Mouse (Mus musculus): ENCODE measurements around the gene Kcnab1. TPM values are rescaled to one million over a fixed set of nuclear protein-coding genes. Genes with fewer than 3 reads are reported as not detected.
A peak's percentile ranks its signal among the peaks of the same experiment; 100 is the strongest.

Kcnab1 gene
- polyA plus RNA-seq, 1 experiment from 2014 or later = 3.3 TPM

- Histone ChIP-seq H3K36me3 (no peaks in the 10 kb centered on the region), H3K9ac (no peak overlapping the region), H3K27me3 (replicated peaks) (no peaks in the 10 kb centered on the region), H3K4me1 (replicated peaks) (no peaks in the 10 kb centered on the region), H3K9me3 (replicated peaks) (no peaks in the 10 kb centered on the region), H3K27ac (ENCODE audit: poor library complexity, severe bottlenecking) (no peak overlapping the region), H3K4me2 (no peak overlapping the region), H3K4me3 (no peak overlapping the region)
- WGBS = 33% methylated on average over 10 of the region's 10 CpGs
- ATAC-seq (ENCODE audit: insufficient number of reproducible peaks, low FRiP score) = no peak
Observed at GRCm38 (mm10) chr3:65317876-65318537, 208.8 kb downstream of the Kcnab1 start.

DNA sequence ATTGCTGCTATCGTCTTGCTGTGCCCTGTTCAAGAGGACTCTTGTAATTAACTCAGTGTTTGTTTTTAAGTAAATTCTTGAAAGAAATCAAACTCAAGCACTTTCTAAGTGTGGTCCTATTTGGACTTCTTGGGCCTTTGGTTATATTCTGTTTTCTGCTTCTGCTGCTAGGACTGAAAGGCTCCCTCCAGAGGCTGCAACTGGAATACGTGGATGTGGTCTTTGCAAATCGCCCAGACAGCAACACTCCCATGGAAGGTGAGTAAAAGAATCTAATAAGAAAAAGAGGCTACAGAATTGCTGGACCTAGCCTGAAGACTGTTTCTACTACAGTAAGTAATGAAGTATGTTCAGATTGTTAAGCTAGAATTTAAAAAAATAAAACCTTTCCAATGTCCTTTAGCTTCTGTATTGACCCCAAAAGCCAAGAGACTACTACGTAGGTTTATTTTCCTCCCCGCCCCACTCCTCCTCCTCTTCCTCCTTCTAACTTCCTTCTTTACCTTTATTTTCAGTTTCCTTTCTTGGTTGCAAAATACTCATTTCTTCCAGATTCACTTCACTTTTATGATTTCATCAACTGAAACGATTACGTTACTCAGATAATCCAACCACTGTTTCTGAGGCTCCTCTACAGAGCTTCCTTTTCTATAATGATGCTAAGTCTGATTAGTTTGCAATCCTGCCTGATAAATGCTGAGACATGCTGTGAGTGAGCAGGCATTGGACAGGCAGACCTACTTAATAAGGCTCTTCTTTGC is 210.2 kb downstream of the Kcnab1 start:
- 68% methylated on average over 7 of the region's 7 CpGs for WGBS
- no peaks in the 10 kb centered on the region for H3K36me3 ChIP-seq
- no peak overlapping the region for H3K27ac ChIP-seq (ENCODE audit: poor library complexity, severe bottlenecking)
- no peak overlapping the region for H3K4me2 ChIP-seq
- H3K4me3 ChIP-seq = no peak overlapping the region
- no peaks in the 10 kb centered on the region for H3K27me3 ChIP-seq (replicated peaks)
- H3K4me1 ChIP-seq (replicated peaks) = no peaks in the 10 kb centered on the region
- no peak overlapping the region for H3K9ac ChIP-seq
- no peaks in the 10 kb centered on the region for H3K9me3 ChIP-seq (replicated peaks)
- no peak for ATAC-seq (ENCODE audit: insufficient number of reproducible peaks, low FRiP score)

DNA sequence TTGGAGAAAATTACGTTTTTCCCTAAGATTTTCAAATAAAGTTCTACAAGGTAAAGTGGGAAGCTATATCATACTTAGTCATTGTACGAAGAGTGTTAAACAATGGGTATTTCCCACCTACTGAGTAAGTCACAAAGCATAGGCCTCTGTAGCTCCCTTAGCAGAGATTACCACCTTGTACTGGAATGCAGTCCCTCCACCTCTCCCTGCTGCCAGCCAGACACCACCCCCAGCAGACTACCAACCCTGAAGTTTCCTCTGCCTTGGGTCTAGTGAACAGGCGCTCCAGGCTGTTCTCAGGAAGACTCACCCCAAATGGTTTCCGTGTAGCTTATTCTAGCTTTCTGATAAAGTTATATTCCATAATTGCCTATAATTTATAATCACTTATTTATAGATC is 211.8 kb downstream of the Kcnab1 start:
- no peak overlapping the region for H3K4me3 ChIP-seq
- H3K9me3 ChIP-seq (replicated peaks) = no peaks in the 10 kb centered on the region
- no peak overlapping the region for H3K9ac ChIP-seq
- H3K27me3 ChIP-seq (replicated peaks) = no peaks in the 10 kb centered on the region
- no peak overlapping the region for H3K27ac ChIP-seq (ENCODE audit: poor library complexity, severe bottlenecking)
- no peaks in the 10 kb centered on the region for H3K4me1 ChIP-seq (replicated peaks)
- ATAC-seq (ENCODE audit: insufficient number of reproducible peaks, low FRiP score) = no peak
- 77% methylated on average over 4 of the region's 4 CpGs for WGBS
- no peak overlapping the region for H3K4me2 ChIP-seq
- no peaks in the 10 kb centered on the region for H3K36me3 ChIP-seq

- H3K27ac ChIP-seq (ENCODE audit: poor library complexity, severe bottlenecking) = no peak overlapping the region
- H3K9me3 ChIP-seq (replicated peaks) = no peaks in the 10 kb centered on the region
- H3K36me3 ChIP-seq = no peaks in the 10 kb centered on the region
- H3K4me3 ChIP-seq = no peak overlapping the region
- H3K4me1 ChIP-seq (replicated peaks) = no peaks in the 10 kb centered on the region
- no peak overlapping the region for H3K9ac ChIP-seq
- ATAC-seq (ENCODE audit: insufficient number of reproducible peaks, low FRiP score) = no peak
- no peak overlapping the region for H3K4me2 ChIP-seq
- no peaks in the 10 kb centered on the region for H3K27me3 ChIP-seq (replicated peaks)
- WGBS = 86% methylated on average over 14 of the region's 14 CpGs
Observed at GRCm38 (mm10) chr3:65321981-65322779, 213.0 kb downstream of the Kcnab1 start.

DNA sequence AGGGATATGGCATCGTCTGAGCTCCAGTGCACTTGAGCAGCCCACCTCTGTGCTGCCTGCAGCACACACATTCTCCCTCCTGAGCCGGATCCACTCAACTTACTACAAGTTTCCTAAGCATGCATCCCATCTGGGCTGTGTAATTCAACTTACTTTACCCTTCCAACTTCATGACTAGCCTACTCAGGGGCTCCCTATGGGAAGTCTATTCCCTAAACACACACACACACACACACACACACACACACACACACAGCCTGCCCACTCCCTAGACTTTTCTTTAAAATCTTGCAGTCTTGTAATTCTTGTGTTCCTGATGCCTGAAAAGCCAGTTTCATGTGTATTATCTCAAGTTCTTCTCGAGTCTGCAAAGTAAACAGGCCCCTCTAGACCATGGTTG is 216.1 kb downstream of the Kcnab1 start:
- no peak overlapping the region for H3K27ac ChIP-seq (ENCODE audit: poor library complexity, severe bottlenecking)
- 65% methylated on average over 3 of the region's 3 CpGs for WGBS
- no peak overlapping the region for H3K4me2 ChIP-seq
- no peaks in the 10 kb centered on the region for H3K9me3 ChIP-seq (replicated peaks)
- no peak overlapping the region for H3K4me3 ChIP-seq
- no peaks in the 10 kb centered on the region for H3K4me1 ChIP-seq (replicated peaks)
- no peaks in the 10 kb centered on the region for H3K36me3 ChIP-seq
- H3K9ac ChIP-seq = no peak overlapping the region
- no peak for ATAC-seq (ENCODE audit: insufficient number of reproducible peaks, low FRiP score)
- no peaks in the 10 kb centered on the region for H3K27me3 ChIP-seq (replicated peaks)

GRCm38 (mm10) chr3:65328814-65329213 is 219.6 kb downstream of the Kcnab1 start:
- ATAC-seq (ENCODE audit: insufficient number of reproducible peaks, low FRiP score) = no peak
- H3K4me3 ChIP-seq = no peak overlapping the region
- no peaks in the 10 kb centered on the region for H3K27me3 ChIP-seq (replicated peaks)
- H3K36me3 ChIP-seq = no peaks in the 10 kb centered on the region
- 51% methylated on average over 4 of the region's 4 CpGs for WGBS
- no peaks in the 10 kb centered on the region for H3K4me1 ChIP-seq (replicated peaks)
- H3K9ac ChIP-seq = no peak overlapping the region
- H3K4me2 ChIP-seq = no peak overlapping the region
- H3K9me3 ChIP-seq (replicated peaks) = no peaks in the 10 kb centered on the region
- no peak overlapping the region for H3K27ac ChIP-seq (ENCODE audit: poor library complexity, severe bottlenecking)

GRCm38 (mm10) chr3:65337835-65338464 is 228.8 kb downstream of the Kcnab1 start:
- H3K4me3 ChIP-seq = no peak overlapping the region
- no peak overlapping the region for H3K4me2 ChIP-seq
- no peaks in the 10 kb centered on the region for H3K4me1 ChIP-seq (replicated peaks)
- 81% methylated on average over 10 of the region's 10 CpGs for WGBS
- no peaks in the 10 kb centered on the region for H3K27me3 ChIP-seq (replicated peaks)
- no peak for ATAC-seq (ENCODE audit: insufficient number of reproducible peaks, low FRiP score)
- no peaks in the 10 kb centered on the region for H3K9me3 ChIP-seq (replicated peaks)
- no peak overlapping the region for H3K27ac ChIP-seq (ENCODE audit: poor library complexity, severe bottlenecking)
- H3K9ac ChIP-seq = no peak overlapping the region
- no peaks in the 10 kb centered on the region for H3K36me3 ChIP-seq

DNA sequence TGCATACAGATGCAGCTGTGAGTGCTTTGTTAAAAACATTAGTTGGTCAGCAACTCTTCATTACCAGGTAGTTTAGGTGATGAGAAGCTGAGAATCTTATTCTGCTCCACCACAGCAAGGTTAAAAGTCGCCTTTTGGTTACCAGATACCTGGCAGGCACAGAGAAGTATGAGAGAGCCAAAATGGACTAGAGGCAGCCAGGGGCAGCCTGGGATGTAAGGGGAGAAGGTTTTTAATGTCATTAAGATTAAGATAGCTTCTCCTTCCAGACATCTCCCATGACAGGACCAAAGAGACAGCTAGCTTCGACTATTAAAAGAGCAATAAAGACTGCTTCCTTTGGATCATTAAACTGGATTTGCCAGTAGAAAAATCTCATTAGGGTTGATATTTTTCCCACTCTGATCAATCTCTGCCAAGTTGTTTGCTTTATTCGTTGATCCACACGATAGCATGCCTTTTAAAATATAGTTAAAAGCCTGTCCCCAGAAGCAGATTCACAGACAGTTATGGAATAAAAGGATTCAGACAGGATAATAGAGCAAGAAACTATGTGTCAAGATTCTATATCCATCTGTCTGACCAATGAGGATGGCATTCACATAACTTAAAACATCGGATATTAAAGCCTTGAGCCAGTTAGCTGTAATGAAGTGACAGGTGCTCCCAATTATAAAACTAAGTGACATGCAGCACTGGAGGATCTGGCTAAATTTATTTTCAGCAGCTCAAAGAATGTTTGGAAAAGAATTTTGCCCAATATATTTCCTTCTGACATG is 231.2 kb downstream of the Kcnab1 start:
- no peak overlapping the region for H3K9ac ChIP-seq
- no peaks in the 10 kb centered on the region for H3K36me3 ChIP-seq
- no peaks in the 10 kb centered on the region for H3K27me3 ChIP-seq (replicated peaks)
- H3K4me1 ChIP-seq (replicated peaks) = no peaks in the 10 kb centered on the region
- H3K27ac ChIP-seq (ENCODE audit: poor library complexity, severe bottlenecking) = no peak overlapping the region
- 77% methylated on average over 5 of the region's 5 CpGs for WGBS
- no peak for ATAC-seq (ENCODE audit: insufficient number of reproducible peaks, low FRiP score)
- H3K9me3 ChIP-seq (replicated peaks) = no peaks in the 10 kb centered on the region
- no peak overlapping the region for H3K4me3 ChIP-seq
- no peak overlapping the region for H3K4me2 ChIP-seq

DNA sequence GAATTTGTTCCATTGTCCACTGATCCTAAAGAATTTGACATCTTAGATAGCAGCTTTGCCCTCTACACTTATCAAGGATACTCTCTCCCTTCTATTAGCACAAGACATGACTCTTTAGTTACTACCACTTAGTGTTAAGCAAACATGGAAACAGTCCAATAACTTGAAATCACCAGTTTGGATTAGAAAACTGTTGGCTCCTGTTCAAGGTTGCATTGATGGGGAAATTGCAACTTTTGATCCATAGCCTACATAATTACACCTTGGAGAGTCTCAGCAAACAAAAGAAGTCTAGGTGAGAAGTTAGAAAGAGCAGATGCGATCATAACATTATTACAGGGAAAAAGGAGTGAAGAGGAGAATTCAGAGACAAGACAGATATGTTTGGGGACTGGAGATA is 237.0 kb downstream of the Kcnab1 start:
- WGBS = 87% methylated on average over 1 of the region's 1 CpGs
- no peak overlapping the region for H3K4me3 ChIP-seq
- ATAC-seq (ENCODE audit: insufficient number of reproducible peaks, low FRiP score) = no peak
- H3K9ac ChIP-seq = no peak overlapping the region
- H3K36me3 ChIP-seq = no peaks in the 10 kb centered on the region
- H3K4me2 ChIP-seq = no peak overlapping the region
- no peaks in the 10 kb centered on the region for H3K9me3 ChIP-seq (replicated peaks)
- H3K27me3 ChIP-seq (replicated peaks) = no peaks in the 10 kb centered on the region
- no peaks in the 10 kb centered on the region for H3K4me1 ChIP-seq (replicated peaks)
- H3K27ac ChIP-seq (ENCODE audit: poor library complexity, severe bottlenecking) = no peak overlapping the region

DNA sequence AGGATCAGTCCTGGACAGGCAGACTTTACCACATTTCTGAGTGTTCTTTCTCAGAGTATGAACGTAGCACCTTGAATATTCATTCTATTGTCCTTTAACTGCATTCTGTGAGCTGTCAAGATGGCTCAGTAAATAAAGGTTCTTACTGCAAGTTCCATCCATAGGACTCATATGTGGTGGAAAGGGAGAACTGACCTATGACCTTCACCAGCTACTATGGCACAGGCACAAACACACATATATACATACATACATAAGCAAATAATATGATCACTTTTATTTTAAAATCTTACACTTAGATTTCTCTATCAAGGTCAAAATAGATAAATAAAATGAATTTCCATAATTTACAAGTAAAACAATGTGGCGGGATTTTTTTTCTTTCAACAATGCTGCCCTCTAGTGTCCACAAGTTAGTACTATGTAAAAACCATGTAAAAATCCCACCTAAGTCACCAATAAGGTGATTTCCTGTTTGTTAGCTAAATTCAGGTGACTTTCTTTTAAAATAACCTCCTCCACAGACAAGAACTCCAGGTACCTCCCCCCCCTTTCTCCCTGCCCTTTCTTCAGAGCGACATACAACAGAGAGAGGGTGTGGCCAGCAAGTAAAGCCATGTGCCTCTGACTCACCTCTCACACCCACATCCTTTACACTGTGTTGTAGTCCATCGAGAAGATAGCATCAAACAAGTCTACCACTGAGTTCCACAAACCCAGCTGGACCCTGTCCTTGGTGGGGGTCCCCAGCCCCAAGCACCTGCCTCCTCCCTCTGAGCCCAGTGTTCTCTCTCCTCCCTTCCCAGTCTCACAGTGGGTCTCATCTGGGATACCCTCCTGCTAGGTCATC is 243.3 kb downstream of the Kcnab1 start:
- no peaks in the 10 kb centered on the region for H3K27me3 ChIP-seq (replicated peaks)
- no peak overlapping the region for H3K4me3 ChIP-seq
- peaks cover 14% of the 10 kb centered on the region for H3K4me1 ChIP-seq (replicated peaks)
- H3K36me3 ChIP-seq = no peaks in the 10 kb centered on the region
- no peak overlapping the region for H3K4me2 ChIP-seq
- H3K9ac ChIP-seq = no peak overlapping the region
- no peaks in the 10 kb centered on the region for H3K9me3 ChIP-seq (replicated peaks)
- ATAC-seq (ENCODE audit: insufficient number of reproducible peaks, low FRiP score) = 0 out of 2 replicates have a peak, but pooled peaks have one; percentile 48
- WGBS = 40% methylated on average over 4 of the region's 4 CpGs
- no peak overlapping the region for H3K27ac ChIP-seq (ENCODE audit: poor library complexity, severe bottlenecking)
